Mouse (Mus musculus) right cerebral cortex, postnatal 10 days (tissue): ENCODE results near the gene Zfp541.
A peak's percentile ranks its signal among the peaks of the same experiment; 100 is the strongest.

Experiments
- DNase-seq, 2 experiments: peaks; one replicate each; pipeline ENCODE4 v3.0.0; 2021; ENCODE audit warnings: low spot score in 2 of 2

Zfp541 gene

DNA sequence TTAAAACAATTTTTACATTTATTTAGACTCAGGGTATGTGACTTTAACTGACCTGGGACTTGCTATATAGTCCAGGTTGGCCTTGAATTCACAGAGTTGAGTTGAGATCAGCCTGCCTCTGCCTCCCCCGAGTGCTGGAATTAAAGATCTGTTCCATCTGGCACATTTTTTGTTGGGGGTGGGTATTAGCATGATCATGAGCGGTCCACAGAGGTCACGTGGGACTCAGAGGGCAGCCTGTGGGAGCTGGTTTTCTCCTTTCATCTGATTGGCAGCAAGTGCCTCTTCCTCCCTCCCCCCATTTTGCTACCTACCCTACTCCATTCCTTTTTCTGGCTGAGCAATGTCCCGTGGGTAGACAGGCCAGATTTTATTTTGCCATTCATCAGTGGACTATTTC is 19.0 kb downstream of the Zfp541 start:
- no peak for DNase-seq

DNA sequence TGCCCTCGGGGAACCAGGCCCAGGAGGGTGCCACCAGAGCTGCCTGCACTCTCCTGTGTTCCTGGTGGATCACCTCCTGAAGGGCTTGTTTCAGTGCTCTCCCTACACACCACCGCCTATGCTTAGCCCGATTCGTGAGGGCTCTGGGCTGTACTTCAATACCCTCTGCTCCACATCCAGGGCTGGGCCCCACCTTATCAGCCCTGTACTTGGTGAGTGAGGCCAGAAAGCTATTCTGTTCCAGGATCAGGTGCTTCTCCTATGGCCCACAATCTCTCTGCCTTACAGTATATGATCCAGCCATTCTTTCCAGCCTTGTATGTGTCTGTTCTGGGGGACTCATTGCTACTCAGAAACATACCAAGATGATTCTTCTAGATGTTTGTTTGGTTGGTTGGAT is 21.7 kb downstream of the Zfp541 start:
- no peak for DNase-seq

DNA sequence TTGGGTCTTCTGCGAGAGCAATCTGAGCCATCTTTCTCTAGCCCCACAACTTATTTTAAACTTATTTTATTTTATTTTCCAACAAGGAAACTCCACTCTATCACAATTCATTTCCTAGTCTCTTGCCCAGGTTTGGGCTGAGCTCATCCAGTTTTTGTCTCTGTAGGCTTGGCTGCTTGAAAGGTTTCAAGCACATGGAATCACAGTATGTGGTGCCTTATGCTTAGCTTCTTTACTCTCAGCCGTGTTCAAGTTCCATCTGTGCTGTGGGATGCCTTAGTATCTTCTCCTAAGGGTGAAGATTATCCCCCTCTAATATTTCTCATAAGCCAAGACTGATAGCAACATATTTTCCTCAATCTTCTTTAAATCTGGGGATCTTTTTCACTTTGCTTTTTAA is 26.0 kb downstream of the Zfp541 start:
- DNase-seq, result no peak

DNA sequence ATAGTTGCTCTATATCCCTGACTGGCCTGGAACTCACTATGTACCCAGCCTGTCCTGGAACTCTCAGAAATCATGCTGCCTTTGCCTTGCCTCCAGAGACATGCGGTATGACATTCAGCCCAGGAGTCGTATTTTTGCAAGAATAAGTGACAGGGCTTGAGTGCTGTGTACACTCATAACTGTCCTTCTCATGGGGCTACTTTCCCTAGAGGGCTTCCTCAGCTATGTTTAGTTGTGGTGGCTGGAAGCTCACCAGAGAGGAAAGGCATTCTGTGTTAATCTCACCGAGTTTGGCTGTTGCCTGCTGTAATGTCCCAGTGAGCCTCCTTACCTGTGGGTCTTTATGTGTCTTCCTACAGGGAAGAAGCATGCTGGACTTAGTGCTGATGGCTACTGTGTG is 33.0 kb downstream of the Zfp541 start:
- no peak for DNase-seq

DNA sequence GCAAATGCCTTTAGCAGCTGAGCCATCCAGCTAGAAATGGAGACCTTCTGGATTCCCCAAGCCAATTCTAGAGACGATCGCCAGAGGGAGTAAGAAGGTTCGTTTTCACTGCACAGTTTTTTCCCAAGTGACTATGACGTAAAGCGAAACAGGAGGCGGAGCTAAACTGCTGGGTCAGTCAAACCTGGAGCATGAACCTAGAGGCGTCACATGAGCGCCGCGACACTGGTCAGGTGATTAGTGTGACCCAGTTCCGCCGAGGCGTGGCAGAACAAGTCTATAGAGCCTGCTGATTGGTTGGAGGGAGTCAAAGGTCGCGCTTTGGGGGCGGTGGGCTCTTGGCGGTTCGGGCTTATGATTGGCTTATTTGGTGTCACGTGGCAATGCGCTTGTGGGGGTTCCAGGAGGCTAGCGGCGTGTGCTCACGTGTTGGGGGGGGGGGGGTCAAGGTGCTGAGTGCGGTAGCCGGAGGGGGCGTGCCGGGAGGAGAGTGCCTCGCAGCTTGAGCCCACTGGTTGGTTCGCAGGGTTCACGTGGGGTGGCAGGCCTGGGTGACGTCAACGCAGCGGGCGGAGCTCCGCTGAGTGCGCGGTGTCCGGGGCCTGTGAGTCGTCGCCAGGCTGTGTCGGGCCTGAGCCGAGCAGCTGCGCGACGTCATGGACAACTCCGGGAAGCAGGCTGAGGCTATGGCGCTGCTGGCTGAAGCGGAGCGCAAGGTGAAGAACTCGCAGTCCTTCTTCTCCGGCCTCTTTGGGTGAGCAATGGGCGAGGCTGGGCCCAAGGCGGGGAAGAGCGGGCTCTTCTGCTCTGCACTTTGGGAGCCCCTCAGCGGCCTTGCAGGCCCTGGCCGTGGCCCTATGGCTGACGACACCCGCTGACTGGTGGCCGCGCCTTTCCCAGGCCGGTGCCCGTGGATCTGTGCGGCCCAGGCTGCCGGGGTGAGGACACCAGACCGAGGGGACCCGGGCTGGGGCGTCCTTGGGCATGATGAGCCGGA is 36.7 kb downstream of the Zfp541 start, which contains the start of gene Napa:
Gene Napa (plus strand): TSS at position 438 of the 997 bp plus-strand sequence.
- DNase-seq, result peak; percentile 100

DNA sequence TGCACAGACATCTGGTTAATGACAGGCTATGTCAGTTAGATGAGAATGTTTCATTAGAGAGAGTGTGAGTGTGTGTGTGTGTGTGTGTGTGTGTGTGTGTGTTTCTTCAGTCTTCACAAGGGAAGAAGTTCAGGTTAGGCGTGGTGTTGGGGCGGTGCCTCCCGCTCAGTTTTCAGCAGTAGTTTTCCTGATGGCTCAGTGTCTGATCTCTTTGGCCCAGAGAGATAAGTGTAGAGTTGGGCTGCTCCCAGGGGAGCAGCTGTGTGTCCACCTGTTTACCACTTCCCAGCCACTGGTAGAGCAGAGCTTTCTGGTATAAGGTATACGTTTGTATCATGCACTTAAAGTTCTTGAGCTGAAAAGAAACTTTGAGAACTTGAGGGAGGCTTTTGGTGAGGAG is 38.3 kb downstream of the Zfp541 start:
- no peak for DNase-seq

DNA sequence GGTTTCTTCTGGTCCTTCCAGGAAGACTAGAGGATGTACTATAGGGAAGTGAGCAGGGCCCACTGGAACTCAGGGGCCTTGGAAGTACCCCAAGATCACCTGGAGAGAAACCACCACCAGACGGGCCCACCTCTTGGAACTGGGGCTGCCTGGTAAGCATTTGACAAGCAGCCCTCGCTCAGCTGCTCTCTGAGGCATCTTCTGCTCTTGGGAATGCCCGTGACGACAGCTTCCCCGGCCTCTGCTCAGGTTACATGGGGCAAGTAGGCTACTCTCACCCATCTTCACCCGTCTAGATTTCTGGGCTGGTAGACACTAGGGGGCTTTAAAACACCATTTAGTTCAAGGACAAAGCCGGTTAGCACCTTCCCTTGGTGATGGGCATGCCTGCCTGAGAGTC is 39.5 kb downstream of the Zfp541 start:
- peak in 1 of 2 experiments; percentile 21 for DNase-seq

DNA sequence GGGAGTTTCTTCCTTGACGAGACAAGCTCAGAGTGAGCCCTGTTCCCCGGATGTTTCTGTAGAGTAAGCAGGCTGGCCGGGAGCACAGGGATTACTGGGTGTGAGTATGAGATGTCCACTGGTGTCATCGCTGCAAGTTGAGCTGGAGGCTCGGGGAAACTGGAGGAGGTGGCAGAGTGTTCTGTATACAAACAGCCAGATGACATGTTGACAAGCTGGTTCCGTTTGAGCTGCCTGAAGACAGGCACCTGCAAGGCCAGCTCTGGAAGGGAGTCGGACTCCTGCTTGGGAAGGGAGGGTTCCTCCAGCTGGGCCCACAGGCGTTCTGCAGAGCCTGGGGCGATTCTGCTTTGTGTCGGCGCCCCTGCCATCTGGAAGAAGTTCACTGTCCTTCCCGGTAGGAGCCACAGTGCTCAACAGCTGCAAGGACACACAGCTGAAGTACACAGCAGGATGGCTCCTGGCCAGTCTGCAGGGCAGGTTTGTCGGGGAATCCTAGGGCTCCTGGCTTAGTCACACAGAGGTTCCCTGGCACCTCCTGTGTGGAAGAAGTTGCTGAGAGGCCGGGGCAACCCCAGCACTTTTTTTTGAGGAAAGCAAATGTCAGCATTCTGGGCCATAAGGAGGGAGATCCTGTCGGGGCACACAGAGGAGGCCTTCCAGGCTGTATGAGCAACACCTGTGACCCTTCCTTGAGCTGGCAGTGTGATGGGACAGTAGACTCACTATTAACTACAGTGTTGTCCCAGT is 40.3 kb downstream of the Zfp541 start:
- DNase-seq, result peak in 1 of 2 experiments; percentile 33

DNA sequence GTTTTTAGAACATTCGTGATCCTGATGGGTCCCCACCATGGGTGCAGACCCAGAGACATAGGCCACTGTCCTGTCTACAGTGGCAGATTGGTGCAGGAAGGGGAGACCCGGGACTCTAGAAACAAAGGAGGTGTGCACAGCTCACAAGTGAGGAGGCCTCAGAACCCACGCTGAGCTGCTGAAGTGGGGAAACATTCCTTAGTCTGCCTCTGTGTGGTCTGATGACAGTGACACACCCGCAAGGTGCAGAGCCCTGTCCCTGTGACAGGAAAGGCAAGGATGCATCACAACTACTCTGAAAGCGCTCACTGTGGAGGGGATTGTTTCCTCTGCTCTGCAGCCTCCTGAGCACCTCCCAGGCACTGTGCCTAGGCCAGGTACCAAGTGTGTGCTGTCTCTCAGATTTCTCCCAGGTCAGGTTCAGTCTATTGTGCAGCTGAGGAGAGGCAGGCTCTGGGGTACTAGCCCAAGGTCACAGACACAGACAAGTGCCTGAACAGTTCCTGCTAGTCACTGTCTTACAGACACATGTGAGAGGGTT is 41.1 kb downstream of the Zfp541 start:
- DNase-seq, result peak in 1 of 2 experiments; percentile 27

DNA sequence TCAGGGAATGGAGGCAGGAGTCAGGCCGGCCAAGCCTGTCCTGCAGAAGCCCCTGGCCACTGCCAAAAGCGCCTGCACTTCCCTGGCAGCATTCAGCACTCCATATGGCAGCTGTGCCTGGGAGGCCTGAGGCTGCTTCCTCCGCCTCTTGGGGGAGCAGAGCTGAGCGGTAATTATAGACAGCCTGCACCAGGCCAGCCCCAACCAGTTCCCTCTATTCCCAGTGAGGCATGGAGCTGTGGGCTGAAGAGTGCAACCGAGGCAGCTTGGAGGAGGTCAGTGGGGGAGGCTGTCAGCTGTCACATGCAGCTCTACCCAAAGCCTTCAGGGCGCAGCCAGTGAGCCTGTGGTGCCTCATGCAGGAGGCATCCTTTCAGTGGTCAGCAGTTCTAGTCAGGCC is 42.1 kb downstream of the Zfp541 start:
- peak; percentile 79 to 83 for DNase-seq

DNA sequence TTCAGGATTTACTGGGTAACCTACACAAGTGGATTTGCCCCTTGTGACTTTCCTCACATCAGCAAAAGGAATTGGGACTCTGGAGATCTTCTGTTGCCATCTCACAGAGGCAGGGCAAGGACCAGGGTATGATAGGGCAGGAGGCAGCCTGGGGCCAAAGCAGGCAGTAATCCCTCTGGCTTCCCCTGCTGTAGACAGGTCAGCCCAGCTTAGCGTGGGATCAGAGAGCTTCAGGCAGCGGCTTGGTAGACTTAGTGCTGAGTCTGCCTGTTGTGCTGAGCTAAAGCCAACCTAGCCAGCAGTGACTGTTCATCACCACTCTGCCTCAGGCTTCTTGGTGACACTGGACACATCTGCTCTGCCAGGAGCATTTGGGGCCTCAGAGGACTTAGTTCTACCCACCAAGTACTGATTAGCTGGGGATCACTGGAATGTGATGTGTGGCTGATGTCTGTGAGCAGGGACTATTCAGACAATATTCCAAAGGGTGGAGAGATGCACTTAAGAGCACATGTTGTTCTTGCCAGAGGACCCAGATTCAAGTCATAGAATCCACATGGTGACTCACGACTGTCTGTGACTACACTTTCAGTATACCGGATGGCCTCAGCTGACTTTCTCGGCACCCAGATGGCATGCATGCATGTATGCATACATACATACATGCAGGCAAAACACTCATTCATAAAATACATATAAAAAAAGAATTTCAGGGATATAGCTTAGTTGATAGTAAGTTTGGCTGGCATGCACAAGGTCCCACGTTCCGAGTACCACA is 43.2 kb downstream of the Zfp541 start:
- DNase-seq, result peak in 1 of 2 experiments; percentile 39

DNA sequence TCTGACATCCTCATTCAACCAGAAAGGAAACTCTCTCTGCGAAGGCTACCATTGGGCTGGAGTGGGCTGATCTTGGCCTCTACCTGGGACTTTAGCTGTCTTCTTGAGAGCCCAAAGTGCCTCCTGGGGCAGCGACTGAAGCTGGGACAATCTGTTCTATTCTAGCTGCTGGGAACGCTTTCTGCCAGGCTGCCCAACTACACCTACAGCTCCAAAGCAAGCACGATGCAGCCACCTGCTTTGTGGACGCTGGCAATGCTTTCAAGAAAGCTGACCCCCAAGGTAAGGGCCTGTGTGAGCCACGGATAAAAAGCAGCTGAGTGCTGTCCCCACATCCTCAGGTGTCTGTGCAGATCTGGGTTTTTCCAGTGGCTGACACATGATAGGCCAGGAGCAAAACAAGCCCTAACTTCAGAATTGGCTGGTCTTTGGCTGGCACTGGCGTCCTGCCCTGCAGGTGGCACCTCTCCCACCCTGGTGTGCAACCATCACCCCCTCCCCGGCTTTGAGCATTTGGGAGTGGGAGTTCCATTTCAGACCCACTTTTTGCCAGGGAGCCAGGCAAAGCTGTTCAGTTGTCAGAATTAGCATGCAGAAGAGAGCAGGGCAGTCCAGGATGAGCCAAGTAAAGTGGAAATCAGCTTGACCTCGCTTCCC is 47.4 kb downstream of the Zfp541 start:
- DNase-seq, result peak in 1 of 2 experiments; percentile 66

DNA sequence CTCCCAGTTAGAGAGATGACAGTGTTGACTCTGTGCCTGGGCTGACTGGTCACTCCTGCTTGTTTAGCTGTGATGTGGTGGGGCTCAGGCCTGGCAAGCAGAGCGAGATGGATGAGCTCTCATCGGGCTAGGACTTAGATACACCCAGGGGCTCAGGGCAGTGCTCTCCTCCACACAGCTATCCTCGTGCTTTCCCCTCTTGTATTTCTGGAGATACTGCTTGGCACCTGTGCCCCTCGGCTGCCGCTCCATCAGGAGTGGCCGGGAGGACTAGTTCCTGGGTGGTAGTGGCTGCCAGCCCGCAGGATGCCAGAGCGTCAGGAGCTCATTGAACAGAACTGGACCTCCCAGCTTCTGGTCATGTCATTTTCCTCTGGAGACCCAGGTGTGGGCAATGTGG is 48.5 kb downstream of the Zfp541 start:
- no peak for DNase-seq

DNA sequence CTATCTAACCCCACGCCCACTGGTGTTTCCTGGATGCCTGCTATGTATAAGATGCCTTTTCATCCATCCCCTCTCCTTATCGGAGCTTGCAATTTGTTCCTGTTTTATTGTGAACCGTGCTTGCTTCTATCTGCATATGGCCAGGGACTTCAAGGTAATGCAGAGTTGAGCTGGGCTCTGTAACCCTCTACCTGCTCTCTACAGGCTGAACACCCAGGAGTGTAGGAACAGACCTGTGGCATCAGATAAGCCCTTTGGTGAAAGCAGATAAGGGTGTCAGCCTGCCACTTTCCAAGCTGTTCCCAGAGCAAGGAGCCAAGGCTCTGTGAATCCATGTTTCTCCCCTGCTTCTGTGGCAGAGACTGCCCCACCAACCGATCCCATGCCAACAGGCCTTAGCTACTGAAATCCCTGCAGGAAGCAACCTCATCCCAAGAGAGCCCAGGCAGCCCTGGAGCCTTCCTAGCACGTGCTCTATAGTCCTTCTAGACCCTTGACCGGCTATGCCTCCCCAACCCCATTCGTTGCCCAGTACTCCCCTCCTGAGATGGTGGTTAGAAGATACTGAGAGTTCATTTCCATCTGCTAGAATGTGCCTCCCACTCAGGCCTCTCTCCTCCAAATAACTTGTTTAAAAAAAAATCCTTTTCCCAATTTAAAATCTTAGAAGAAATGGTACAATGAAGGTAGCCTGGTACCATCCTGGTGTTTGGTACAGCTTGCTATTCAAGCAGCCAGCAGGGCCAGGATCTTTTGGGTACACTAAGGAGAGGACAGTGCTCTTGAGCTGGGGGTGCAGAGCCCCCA is 49.9 kb downstream of the Zfp541 start:
- DNase-seq, result no peak

DNA sequence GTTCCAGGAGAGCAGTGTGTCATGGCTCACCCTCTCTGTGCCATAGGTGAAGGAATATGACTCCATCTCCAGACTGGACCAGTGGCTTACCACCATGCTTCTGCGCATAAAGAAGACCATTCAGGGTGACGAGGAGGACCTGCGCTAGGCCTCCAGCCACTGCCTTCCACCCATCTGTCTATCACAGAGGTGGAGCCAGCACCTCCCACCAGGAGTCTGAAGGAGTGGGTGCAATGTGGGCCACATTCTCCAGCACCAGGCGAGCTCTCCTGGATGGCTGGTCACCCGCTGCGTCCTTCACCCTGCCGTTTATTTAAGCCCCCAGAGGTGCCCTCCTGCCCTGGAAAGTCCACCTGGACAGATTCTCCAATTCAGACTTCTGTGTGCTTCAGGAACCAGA is 54.8 kb downstream of the Zfp541 start:
- DNase-seq, result no peak

DNA sequence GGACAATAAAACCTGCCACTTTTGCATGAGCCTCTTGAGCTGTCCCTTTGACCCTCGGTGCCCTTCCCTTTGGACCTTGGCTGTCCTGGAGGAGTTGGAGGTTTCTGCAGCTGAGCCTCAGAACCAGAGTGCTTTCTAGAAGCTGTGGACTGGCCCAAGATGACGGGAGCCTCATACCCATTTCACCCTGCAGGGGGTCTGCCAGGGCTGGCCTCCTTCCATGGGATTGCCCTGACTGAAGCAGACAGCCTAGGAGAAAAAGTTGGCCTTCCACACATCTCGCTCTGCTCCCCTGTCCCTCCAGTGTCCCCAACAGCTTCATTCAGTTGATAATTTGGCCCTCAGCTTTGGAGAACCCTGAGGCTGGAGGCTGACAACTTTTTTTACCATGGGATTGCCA is 55.5 kb downstream of the Zfp541 start:
- no peak for DNase-seq

DNA sequence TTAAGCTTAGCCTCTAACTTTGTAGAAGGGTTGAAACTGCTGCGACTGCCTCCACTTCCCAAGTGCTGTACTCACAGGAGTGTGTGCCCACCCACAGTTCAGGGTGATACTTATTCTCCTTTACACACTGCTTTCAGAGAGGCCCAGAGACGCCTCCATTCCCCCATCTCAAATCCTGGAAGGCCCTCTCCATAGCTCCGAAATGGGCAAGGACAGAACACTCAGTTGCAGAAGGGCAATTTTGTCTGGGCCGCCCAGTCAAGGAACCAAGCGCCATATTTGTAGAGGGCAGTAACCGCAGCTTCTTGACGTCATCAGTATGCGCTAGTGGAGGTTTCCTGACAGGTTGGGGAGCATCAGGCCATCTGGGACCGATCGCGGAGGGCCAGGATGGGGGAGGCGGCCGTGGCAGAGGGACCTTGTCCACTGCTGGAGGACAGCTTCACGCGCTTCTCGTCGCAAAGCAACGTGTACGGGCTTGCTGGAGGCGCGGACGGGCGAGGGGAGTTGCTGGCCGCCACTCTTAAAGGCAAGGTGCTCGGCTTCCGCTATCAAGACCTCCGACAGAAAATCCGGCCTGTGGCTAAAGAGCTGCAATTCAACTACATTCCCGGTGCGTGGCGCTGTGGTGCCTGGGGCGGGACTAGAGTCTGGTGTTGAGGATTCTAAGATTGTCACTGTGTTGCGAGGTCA is 58.1 kb downstream of the Zfp541 start, which contains the start of gene Kptn:
Gene Kptn (plus strand): TSS at position 327 of the 693 bp plus-strand sequence.
- DNase-seq, result peak; percentile 92 to 93

DNA sequence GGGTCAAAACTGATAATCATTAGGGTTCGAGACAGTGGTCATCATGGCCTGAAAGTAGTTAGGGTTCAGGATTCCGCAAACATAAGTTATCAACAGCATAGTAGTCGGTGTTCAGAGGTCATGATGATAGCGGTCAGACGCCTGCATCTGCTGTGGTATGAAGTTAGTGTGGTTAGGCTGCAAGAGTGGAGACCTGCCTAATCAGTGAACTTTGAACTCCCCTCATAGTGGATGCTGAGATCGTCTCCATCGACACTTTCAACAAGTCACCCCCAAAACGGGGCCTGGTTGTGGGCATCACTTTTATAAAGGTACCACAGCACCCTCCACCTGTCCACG is 58.6 kb downstream of the Zfp541 start:
- no peak for DNase-seq

DNA sequence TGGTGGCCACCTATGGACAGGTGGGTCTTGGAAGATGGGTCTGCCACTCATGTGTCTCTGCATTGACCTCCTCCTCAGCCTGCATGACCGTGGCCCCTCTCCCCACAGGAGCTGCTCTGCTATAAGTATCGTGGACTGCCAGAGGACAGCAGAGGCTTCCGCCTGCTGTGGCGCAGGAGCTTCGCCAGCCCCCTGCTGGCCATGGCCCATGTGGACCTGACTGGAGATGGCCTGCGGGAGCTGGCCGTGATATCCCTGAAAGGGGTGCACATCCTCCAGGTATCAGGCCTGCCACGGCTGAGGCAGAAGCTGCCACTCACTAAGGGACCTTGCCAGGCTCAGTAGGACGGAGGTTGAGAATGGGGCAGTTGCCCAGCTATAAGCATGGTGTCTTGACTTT is 64.2 kb downstream of the Zfp541 start:
- DNase-seq, result no peak

DNA sequence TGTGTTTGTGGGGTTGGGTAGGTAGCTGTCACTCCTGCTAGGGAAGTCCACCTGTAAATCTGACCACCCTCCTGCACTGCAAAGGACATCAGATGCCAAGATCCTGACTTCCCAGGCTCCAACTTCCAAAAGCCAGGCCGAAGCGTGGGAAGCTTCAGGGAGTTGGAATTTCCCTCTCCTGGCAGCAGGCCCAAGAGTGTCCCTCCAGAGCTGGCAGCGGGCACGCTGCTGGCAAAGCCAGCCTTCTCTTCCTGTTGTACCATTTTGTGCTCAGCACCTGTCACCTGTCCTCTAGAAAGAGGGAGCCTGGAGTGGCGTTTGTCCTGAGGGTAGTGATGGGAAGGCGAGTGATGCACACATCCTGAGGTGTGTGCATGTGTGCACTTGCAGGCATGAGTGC is 66.7 kb downstream of the Zfp541 start:
- DNase-seq, result peak in 1 of 2 experiments; percentile 73
